Mouse (Mus musculus) liver, embryonic 14.5 days (tissue): ENCODE measurements at regions not wholly inside any gene's neighbourhood (a gene's known extent, or its start where the extent isn't known, plus 50 kb on each side); places are given as distances from the start of the nearest gene placed in this dataset.

Experiments used
- ATAC-seq: fragments of 200-750 bp; cut with Nextera tagmentation; 2 replicates; pipeline ENCODE4 v1.8.0; 2017; ENCODE audit warnings: moderate number of reproducible peaks, mild to moderate bottlenecking, moderate library complexity; ENCODE audit not compliant: insufficient read depth
- DNase-seq, 3 experiments: peaks; one replicate each; pipeline ENCODE4 v3.0.0-alpha.2; 2012 to 2013; ENCODE audit warnings: low read depth in 3 of 3, low spot score in 3 of 3
- H3K27ac ChIP-seq: fragments of 300-500 bp; sonication (generic); 2 replicates; pipeline ENCODE4 v1.5.1; 2014; ENCODE audit warnings: moderate library complexity, mild to moderate bottlenecking, control low read depth, inconsistent platforms
- H3K27me3 ChIP-seq: fragments of 300-500 bp; sonication (generic); 2 replicates; pipeline ENCODE4 v1.6.1; 2014; ENCODE audit warnings: mild to moderate bottlenecking, low read length, moderate library complexity; ENCODE audit not compliant: control insufficient read depth, insufficient read depth
- H3K36me3 ChIP-seq: fragments of 300-500 bp; sonication (generic); replicated peaks from 2 replicates; pipeline ENCODE4 v1.6.1; 2014; ENCODE audit warnings: low read depth; ENCODE audit not compliant: control insufficient read depth, insufficient read depth
- H3K4me1 ChIP-seq, 2 experiments: fragments of 200-500 bp in 1 of 2; fragments of 300-500 bp in 1 of 2; sonication (generic) in 1 of 2; replicated peaks; 2 replicates each; pipeline ENCODE4 v1.6.1; 2012 to 2014; ENCODE audit warnings: antibody characterized with exemption in 1 of 2, inconsistent platforms in 1 of 2, low read length in 1 of 2; ENCODE audit not compliant: control insufficient read depth in 2 of 2, insufficient read depth in 2 of 2
- H3K4me2 ChIP-seq: fragments of 300-500 bp; sonication (generic); 2 replicates; pipeline ENCODE4 v1.6.1; 2014; ENCODE audit warnings: low read depth, mild to moderate bottlenecking, control low read depth, moderate library complexity
- H3K4me3 ChIP-seq, 2 experiments: fragments of 200-500 bp in 1 of 2; fragments of 300-500 bp in 1 of 2; sonication (generic) in 1 of 2; 2 replicates each; pipeline ENCODE4 v1.5.1; 2012 to 2014; ENCODE audit warnings: low read depth in 2 of 2, low read length in 2 of 2, mild to moderate bottlenecking in 2 of 2, control low read depth in 1 of 2, inconsistent platforms in 1 of 2, moderate library complexity in 1 of 2; ENCODE audit not compliant: insufficient read depth in 1 of 2
- H3K9ac ChIP-seq: fragments of 300-500 bp; sonication (generic); replicated peaks from 2 replicates; pipeline ENCODE4 v1.6.1; 2014; ENCODE audit warnings: mild to moderate bottlenecking, control low read depth, moderate library complexity
- H3K9me3 ChIP-seq: fragments of 300-500 bp; sonication (generic); 2 replicates; pipeline ENCODE4 v1.6.1; 2016; ENCODE audit warnings: low read length, mixed read lengths; ENCODE audit not compliant: control insufficient read depth
- CTCF ChIP-seq: IDR thresholded peaks from 2 replicates; pipeline ENCODE4 v1.5.1; 2016; ENCODE audit warnings: antibody characterized with exemption, low read depth, control low read depth
- EP300 ChIP-seq: IDR thresholded peaks from 2 replicates; pipeline ENCODE4 v1.6.1; 2016; ENCODE audit warnings: antibody characterized with exemption, low read depth
- whole genome bisulfite sequencing: fragments of 180-500 bp; shearing (Covaris S2); extraction: QIAGEN DNeasy Blood & Tissue Kit; methylation state at CpG from one replicate; pipeline ENCODE4 v1.1.7; 2014; ENCODE audit not compliant: insufficient replicate concordance; 5-methylcytosine and 5-hydroxymethylcytosine counted together

DNA sequence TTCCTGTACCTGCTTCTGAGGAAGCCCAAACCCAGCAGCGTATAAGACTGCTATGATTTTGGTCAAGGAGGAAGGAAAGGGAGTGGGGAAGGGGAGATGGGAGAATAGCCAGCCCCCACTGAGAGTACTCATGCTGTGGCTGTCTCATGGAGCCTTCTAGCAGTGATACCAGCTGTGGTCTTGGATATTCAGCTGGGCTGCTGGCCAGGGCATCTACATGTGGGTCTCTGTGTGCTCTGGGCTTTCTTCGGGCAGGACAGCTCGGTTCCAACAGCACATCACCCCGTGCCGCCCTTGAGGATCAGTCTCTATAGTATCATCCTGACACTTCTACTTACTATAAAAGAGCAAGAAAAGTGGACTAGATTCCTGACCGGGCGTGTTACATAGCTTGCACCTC lies 90.6 kb upstream of the Dapk1 start:
- Histone ChIP-seq H3K9ac (no peak overlapping the region), H3K9me3 (no peaks in the 10 kb centered on the region), H3K27me3 (no peaks in the 10 kb centered on the region), H3K27ac (no peak overlapping the region), H3K4me2 (no peak overlapping the region), H3K4me1 (no peaks in the 10 kb centered on the region), H3K4me3 (no peak overlapping the region), H3K36me3 (no peaks in the 10 kb centered on the region)
- no peak for DNase-seq
- 69% methylated on average over 7 of the region's 7 CpGs for WGBS
- no peak for TF ChIP-seq CTCF
- no peak for TF ChIP-seq EP300
- ATAC-seq, result no peak

GRCm38 (mm10) chr13:60511628-60512027 lies 90.1 kb upstream of the Dapk1 start:
- no peak for DNase-seq
- H3K27ac ChIP-seq, result no peak overlapping the region

DNA sequence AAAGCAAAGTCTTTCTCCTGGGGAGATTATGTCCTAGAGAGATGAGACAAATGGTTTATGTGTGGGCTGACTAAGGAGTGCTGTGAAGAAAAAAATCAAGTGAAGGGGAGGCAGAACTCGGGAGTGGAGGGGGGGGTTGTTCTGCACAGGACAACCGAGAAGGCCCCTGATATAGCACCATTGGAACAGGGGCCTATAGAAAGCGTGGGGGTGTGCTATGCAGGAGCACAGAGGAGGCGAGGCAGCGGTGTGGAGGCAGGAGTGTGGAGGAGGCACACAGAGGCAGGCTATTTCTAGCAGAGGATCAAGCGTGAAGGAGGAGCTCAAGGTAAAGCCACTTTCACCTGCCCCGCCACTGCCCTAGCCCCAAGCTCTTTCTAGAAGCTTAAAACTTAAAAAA lies 88.0 kb upstream of the Dapk1 start:
- ATAC-seq, result no peak
- WGBS, result 57% methylated on average over 7 of the region's 7 CpGs
- no peak overlapping the region for H3K4me2 ChIP-seq

More at GRCm38 (mm10) chr13:60511628-60512027, 90.1 kb upstream of the Dapk1 start:
- H3K4me2 ChIP-seq, result no peak overlapping the region
- TF ChIP-seq CTCF, result no peak
- TF ChIP-seq EP300, result no peak
- ATAC-seq, result no peak
- no peak overlapping the region for H3K4me3 ChIP-seq
- WGBS, result 65% methylated on average over 8 of the region's 8 CpGs
- no peaks in the 10 kb centered on the region for H3K9me3 ChIP-seq
- H3K27me3 ChIP-seq, result no peaks in the 10 kb centered on the region
- H3K4me1 ChIP-seq, result no peaks in the 10 kb centered on the region
- no peaks in the 10 kb centered on the region for H3K36me3 ChIP-seq
- H3K9ac ChIP-seq, result no peak overlapping the region

DNA sequence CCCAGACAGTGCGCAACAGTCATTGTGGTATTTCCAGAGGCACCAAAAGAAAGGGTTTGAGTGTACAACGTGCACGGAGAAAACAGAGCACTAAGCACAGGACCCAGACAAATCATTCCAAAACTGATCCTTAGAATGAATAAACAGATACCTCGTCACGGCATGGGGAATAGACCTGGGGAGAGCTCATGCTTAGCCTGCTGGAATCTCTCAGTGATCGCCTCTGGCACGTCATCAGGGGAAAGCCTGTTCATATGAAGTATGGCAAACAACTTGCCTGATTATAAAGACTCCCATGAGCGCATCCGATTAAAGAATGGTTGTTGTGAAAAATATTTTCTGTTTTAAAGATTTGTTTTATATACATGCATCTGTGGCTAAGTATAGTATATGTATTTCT lies 86.9 kb upstream of the Dapk1 start:
- H3K27me3 ChIP-seq, result no peaks in the 10 kb centered on the region
- TF ChIP-seq EP300, result no peak
- no peak for TF ChIP-seq CTCF
- ATAC-seq (no peak), DNase-seq (no peak)
- H3K4me3 ChIP-seq, result no peak overlapping the region
- H3K9me3 ChIP-seq, result no peaks in the 10 kb centered on the region
- H3K4me1 ChIP-seq, result no peaks in the 10 kb centered on the region
- H3K4me2 ChIP-seq, result no peak overlapping the region
- no peaks in the 10 kb centered on the region for H3K36me3 ChIP-seq
- no peak overlapping the region for H3K9ac ChIP-seq
- WGBS, result 78% methylated on average over 9 of the region's 9 CpGs
- no peak overlapping the region for H3K27ac ChIP-seq

More for the DNA sequence above, 88.0 kb upstream of the Dapk1 start:
- no peak for DNase-seq
- H3K4me3 ChIP-seq, result no peak overlapping the region
- no peak overlapping the region for H3K27ac ChIP-seq
- no peaks in the 10 kb centered on the region for H3K27me3 ChIP-seq
- H3K9ac ChIP-seq, result no peak overlapping the region
- TF ChIP-seq EP300 (no peak), CTCF (no peak)
- H3K9me3 ChIP-seq, result no peaks in the 10 kb centered on the region
- H3K36me3 ChIP-seq, result no peaks in the 10 kb centered on the region
- no peaks in the 10 kb centered on the region for H3K4me1 ChIP-seq

- WGBS, result 63% methylated on average over 2 of the region's 2 CpGs
- H3K9ac ChIP-seq, result no peak overlapping the region
- H3K36me3 ChIP-seq, result no peaks in the 10 kb centered on the region
- H3K4me3 ChIP-seq, result no peak overlapping the region
- H3K27ac ChIP-seq, result no peak overlapping the region
- DNase-seq (no peak), ATAC-seq (no peak)
- H3K4me1 ChIP-seq, result no peaks in the 10 kb centered on the region
- H3K4me2 ChIP-seq, result no peak overlapping the region
- TF ChIP-seq EP300, result no peak
- TF ChIP-seq CTCF, result no peak
- H3K27me3 ChIP-seq, result no peaks in the 10 kb centered on the region
- no peaks in the 10 kb centered on the region for H3K9me3 ChIP-seq
Measured at GRCm38 (mm10) chr13:60518010-60518409, 83.7 kb upstream of the Dapk1 start.

- H3K9me3 ChIP-seq, result no peaks in the 10 kb centered on the region
- DNase-seq, result no peak
- no peak overlapping the region for H3K4me3 ChIP-seq
- no peak overlapping the region for H3K4me2 ChIP-seq
- H3K36me3 ChIP-seq, result no peaks in the 10 kb centered on the region
- ATAC-seq, result no peak
- H3K4me1 ChIP-seq, result no peaks in the 10 kb centered on the region
- no peaks in the 10 kb centered on the region for H3K27me3 ChIP-seq
- WGBS, result 33% methylated on average over 4 of the region's 4 CpGs
- no peak overlapping the region for H3K27ac ChIP-seq
- TF ChIP-seq EP300 (no peak), CTCF (no peak)
- H3K9ac ChIP-seq, result no peak overlapping the region
Measured at GRCm38 (mm10) chr13:60519708-60520107, 82.0 kb upstream of the Dapk1 start.
